Mouse (Mus musculus) limb, embryonic 14.5 days (tissue): ENCODE measurements around the gene Vmn1r220. TPM values are rescaled to one million over a fixed set of nuclear protein-coding genes. Genes with fewer than 3 reads are reported as not detected.
"Not testable (repeated sequence)": the region's sequence is repeated elsewhere in the genome, so short reads cannot be mapped to it uniquely, and the experiment has no call there.

ENCODE experiments used
- ATAC-seq: fragments of 200-750 bp; cut with Nextera tagmentation; 2 replicates; pipeline ENCODE4 v1.8.0; 2017; ENCODE audit warnings: low read depth, moderate number of reproducible peaks, moderate TSS enrichment; ENCODE audit not compliant: low FRiP score
- DNase-seq: peaks from one replicate; pipeline ENCODE4 v3.0.0-alpha.2; 2015; ENCODE audit warnings: low spot score
- H3K27ac ChIP-seq: fragments of 300-500 bp; sonication (generic); replicated peaks from 2 replicates; pipeline ENCODE4 v1.5.1; 2014; ENCODE audit warnings: low read depth, mild to moderate bottlenecking, low read length, moderate library complexity, mixed read lengths
- H3K27me3 ChIP-seq: fragments of 300-500 bp; sonication (generic); 2 replicates; pipeline ENCODE4 v1.6.1; 2014; ENCODE audit warnings: low read length, mixed read lengths; ENCODE audit not compliant: control insufficient read depth, insufficient read depth
- H3K36me3 ChIP-seq: fragments of 300-500 bp; sonication (generic); 2 replicates; pipeline ENCODE4 v1.6.1; 2014; ENCODE audit warnings: mild to moderate bottlenecking, low read length, moderate library complexity, mixed read lengths; ENCODE audit not compliant: control insufficient read depth, insufficient read depth
- H3K4me1 ChIP-seq: fragments of 300-500 bp; sonication (generic); 2 replicates; pipeline ENCODE4 v1.6.1; 2014; ENCODE audit warnings: antibody characterized with exemption, low read length, mixed read lengths; ENCODE audit not compliant: control insufficient read depth, insufficient read depth
- H3K4me2 ChIP-seq: fragments of 300-500 bp; sonication (generic); replicated peaks from 2 replicates; pipeline ENCODE4 v1.6.1; 2014; ENCODE audit warnings: low read depth, mild to moderate bottlenecking, low read length, moderate library complexity; ENCODE audit not compliant: severe bottlenecking
- H3K4me3 ChIP-seq: fragments of 300-500 bp; sonication (generic); replicated peaks from 2 replicates; pipeline ENCODE4 v1.5.1; 2014; ENCODE audit warnings: low read length
- H3K9ac ChIP-seq: fragments of 300-500 bp; sonication (generic); 2 replicates; pipeline ENCODE4 v1.6.1; 2014; ENCODE audit warnings: mild to moderate bottlenecking, low read depth, low read length, moderate library complexity; ENCODE audit not compliant: severe bottlenecking
- H3K9me3 ChIP-seq: fragments of 300-500 bp; sonication (generic); 2 replicates; pipeline ENCODE4 v1.6.1; 2016; ENCODE audit warnings: low read length; ENCODE audit not compliant: control insufficient read depth
- POLR2A ChIP-seq: fragments of 200-500 bp; IDR thresholded peaks from 2 replicates; pipeline ENCODE4 v1.8.0; 2012; ENCODE audit warnings: inconsistent platforms, mild to moderate bottlenecking, moderate library complexity, borderline replicate concordance; ENCODE audit not compliant: insufficient read depth, insufficient read length; ENCODE audit errors: extremely low read depth
- WGBS: fragments of 180-500 bp; shearing (Covaris S2); extraction: QIAGEN DNeasy Blood & Tissue Kit; methylation state at CpG from one replicate; pipeline ENCODE4 v1.1.7; 2014; 5-methylcytosine and 5-hydroxymethylcytosine counted together
- polyA plus RNA-seq, 2 experiments: library from polyadenylated mRNA; depleted of rRNA in 1 of 2; stranded (reverse) in 1 of 2; unstranded in 1 of 2; fragments of >200 nt; fragmentation: Nextera tagmentation in 1 of 2; extraction: Ambion mirVana in 1 of 2; gene quantifications; 2 replicates each; pipeline versions ENCODE4 v1.2.1 to v1.2.3; 2012 to 2014

Gene Vmn1r220
- not detected in 2 replicates for polyA plus RNA-seq (2012; rRNA removed)
- polyA plus RNA-seq (2014; fragmentation: Nextera tagmentation; extraction: Ambion mirVana), result 0.22 TPM in 1 of 2 replicates, not detected in the other

- ATAC-seq, result no peak
- Histone ChIP-seq H3K27me3 (no peaks in the 10 kb centered on the region), H3K9me3 (no peaks in the 10 kb centered on the region), H3K9ac (no peak within 1 kb of the TSS), H3K4me2 (no peak within 1 kb of the TSS), H3K36me3 (no peaks in the 10 kb centered on the region), H3K4me3 (no peak within 1 kb of the TSS), H3K4me1 (no peaks in the 10 kb centered on the region), H3K27ac (no peak within 1 kb of the TSS)
- DNase-seq, result no peak
- TF ChIP-seq POLR2A, result no peak
- 77% methylated on average over 2 of the region's 2 CpGs for WGBS
These were observed at the start of gene Vmn1r220 for GRCm38 (mm10) chr13:23187875-23188274. TSS of gene Vmn1r220 (minus strand) at chr13:23187975.

GRCm38 (mm10) chr13:23235847-23236246 lies 48.1 kb upstream of the Vmn1r220 start, which contains the start of gene Vmn1r222:
TSS of gene Vmn1r222 (minus strand) at chr13:23235947.
- H3K9ac ChIP-seq, H3K4me2 ChIP-seq, ATAC-seq, H3K27me3 ChIP-seq, H3K36me3 ChIP-seq, DNase-seq, H3K9me3 ChIP-seq, H3K4me1 ChIP-seq, H3K27ac ChIP-seq, H3K4me3 ChIP-seq: not testable (repeated sequence)

- not testable (repeated sequence) for ATAC-seq, DNase-seq, H3K9ac ChIP-seq, H3K4me2 ChIP-seq, H3K27me3 ChIP-seq, H3K4me3 ChIP-seq, H3K36me3 ChIP-seq, H3K27ac ChIP-seq, H3K9me3 ChIP-seq, H3K4me1 ChIP-seq
- 74% methylated on average over 2 of the region's 2 CpGs for WGBS
These were observed 26.1 kb upstream of the Vmn1r220 start, which contains the start of gene Vmn1r221 for GRCm38 (mm10) chr13:23213827-23214226. TSS of gene Vmn1r221 (plus strand) at chr13:23214127.

GRCm38 (mm10) chr13:23203885-23204284 lies 16.1 kb upstream of the Vmn1r220 start:
- not testable (repeated sequence) for H3K36me3 ChIP-seq, H3K4me1 ChIP-seq, H3K9ac ChIP-seq, H3K9me3 ChIP-seq, H3K27ac ChIP-seq, ATAC-seq, H3K4me3 ChIP-seq, DNase-seq, H3K4me2 ChIP-seq, H3K27me3 ChIP-seq
- WGBS, result 57% methylated on average over 1 of the region's 1 CpGs

- not testable (repeated sequence) for DNase-seq, H3K4me3 ChIP-seq, H3K27me3 ChIP-seq, H3K9me3 ChIP-seq, H3K4me1 ChIP-seq, H3K9ac ChIP-seq, H3K36me3 ChIP-seq, ATAC-seq, H3K27ac ChIP-seq, H3K4me2 ChIP-seq
- WGBS, result 87% methylated on average over 4 of the region's 4 CpGs
These were observed 21.3 kb downstream of the Vmn1r220 start for GRCm38 (mm10) chr13:23166471-23166870.

- no peak within 1 kb of the TSS for H3K4me2 ChIP-seq
- H3K27ac ChIP-seq, result no peak within 1 kb of the TSS
- no peak within 1 kb of the TSS for H3K4me3 ChIP-seq
- DNase-seq (no peak), ATAC-seq (no peak)
- H3K9me3 ChIP-seq, result no peaks in the 10 kb centered on the region
- H3K36me3 ChIP-seq, result no peaks in the 10 kb centered on the region
- no peaks in the 10 kb centered on the region for H3K27me3 ChIP-seq
- WGBS, result 78% methylated on average over 4 of the region's 4 CpGs
- TF ChIP-seq POLR2A, result no peak
- H3K4me1 ChIP-seq, result peaks cover 2% of the 10 kb centered on the region; the same call in 1 of the 2 replicates
- no peak within 1 kb of the TSS for H3K9ac ChIP-seq
These were observed 28.8 kb downstream of the Vmn1r220 start, which contains the start of gene Vmn1r219 for GRCm38 (mm10) chr13:23159012-23159411. TSS of gene Vmn1r219 (plus strand) at chr13:23159312.
